Mouse (Mus musculus): Measurements from ENCODE around the gene Pon1.

DNA sequence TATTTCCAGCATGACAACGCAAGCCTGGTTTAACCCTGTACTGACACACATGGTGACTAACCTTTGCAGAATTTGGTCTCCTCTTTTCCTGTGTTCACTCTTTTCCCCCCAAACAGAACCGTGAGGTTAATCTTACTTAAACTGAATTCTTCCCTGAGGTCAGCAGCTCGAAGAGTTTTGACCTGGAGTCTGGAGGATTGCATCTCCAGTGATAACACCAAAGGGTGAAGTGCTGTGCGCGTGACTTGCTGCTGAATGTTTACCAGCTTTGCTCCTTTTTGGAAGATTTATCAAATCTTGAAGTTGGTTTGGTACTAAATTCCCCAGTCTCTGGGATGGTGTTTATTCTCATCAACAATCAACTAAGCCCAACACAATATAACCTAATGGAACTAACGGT lies 39.0 kb downstream of the Pon1 start:
- TF ChIP-seq HCFC1 (IDR thresholded peaks at IDR 0.05; ENCODE audit: borderline replicate concordance, insufficient read depth, low read length) = no peak
- TF ChIP-seq MAFK (IDR thresholded peaks at IDR 0.05; ENCODE audit: insufficient read depth, low read depth, low read length) = no peak
- no peak for TF ChIP-seq ZNF384 (IDR thresholded peaks at IDR 0.05; ENCODE audit: low read depth, low read length)
